Mouse (Mus musculus) hindbrain, postnatal 0 days (tissue): ENCODE results near the gene Kcnj10. TPM values are rescaled to one million over a fixed set of nuclear protein-coding genes. Genes with fewer than 3 reads are reported as not detected.

Experiments used
- ATAC-seq: fragments of 200-750 bp; cut with Nextera tagmentation; 2 replicates; pipeline ENCODE4 v1.8.0; 2017; ENCODE audit warnings: mild to moderate bottlenecking, moderate TSS enrichment, moderate library complexity
- DNase-seq: peaks from one replicate; pipeline ENCODE4 v3.0.0-alpha.2; 2015; ENCODE audit warnings: low spot score
- H3K27ac ChIP-seq: fragments of 300-500 bp; sonication (generic); 2 replicates; pipeline ENCODE4 v1.5.1; 2014; ENCODE audit warnings: mild to moderate bottlenecking
- H3K27me3 ChIP-seq: fragments of 300-500 bp; sonication (generic); 2 replicates; pipeline ENCODE4 v1.6.1; 2014; ENCODE audit warnings: low read length, mixed read lengths; ENCODE audit not compliant: insufficient read depth
- H3K36me3 ChIP-seq: fragments of 300-500 bp; sonication (generic); 2 replicates; pipeline ENCODE4 v1.6.1; 2014; ENCODE audit warnings: low read length, mixed read lengths; ENCODE audit not compliant: insufficient read depth
- H3K4me1 ChIP-seq: fragments of 300-500 bp; sonication (generic); 2 replicates; pipeline ENCODE4 v1.6.1; 2014; ENCODE audit warnings: antibody characterized with exemption, low read length, mixed read lengths; ENCODE audit not compliant: insufficient read depth
- H3K4me2 ChIP-seq: fragments of 300-500 bp; sonication (generic); 2 replicates; pipeline ENCODE4 v1.6.1; 2014; ENCODE audit warnings: low read depth, mild to moderate bottlenecking, low read length, moderate library complexity, mixed read lengths
- H3K4me3 ChIP-seq: fragments of 300-500 bp; sonication (generic); 2 replicates; pipeline ENCODE4 v1.5.1; 2014; ENCODE audit warnings: low read length
- H3K9ac ChIP-seq: fragments of 300-500 bp; sonication (generic); replicated peaks from 2 replicates; pipeline ENCODE4 v1.6.1; 2014; ENCODE audit warnings: mild to moderate bottlenecking, low read length, moderate library complexity, mixed read lengths
- H3K9me3 ChIP-seq: fragments of 300-500 bp; sonication (generic); 2 replicates; pipeline ENCODE4 v1.6.1; 2016; ENCODE audit warnings: low read length, mixed read lengths
- CTCF ChIP-seq: IDR thresholded peaks from 2 replicates; pipeline ENCODE4 v1.5.1; 2016; ENCODE audit warnings: antibody characterized with exemption, control low read depth, low read depth
- WGBS: fragments of 180-500 bp; shearing (Covaris S2); extraction: QIAGEN DNeasy Blood & Tissue Kit; methylation state at CpG from one replicate; pipeline ENCODE4 v1.1.7; 2014; 5-methylcytosine and 5-hydroxymethylcytosine counted together
- polyA plus RNA-seq: library from polyadenylated mRNA; unstranded; fragments of >200 nt; fragmentation: Nextera tagmentation; extraction: Ambion mirVana; gene quantifications from 2 replicates; pipeline ENCODE4 v1.2.1, GENCODE M21; 2015
- total RNA-seq: library from RNA; depleted of rRNA; stranded (reverse); fragments of >200 nt; gene quantifications from 2 replicates; pipeline ENCODE4 v1.2.3, GENCODE M21; 2014

Kcnj10 gene
- total and polyA plus RNA-seq, 2 experiments from 2014 or later, result 5.4 to 8.6 TPM

DNA sequence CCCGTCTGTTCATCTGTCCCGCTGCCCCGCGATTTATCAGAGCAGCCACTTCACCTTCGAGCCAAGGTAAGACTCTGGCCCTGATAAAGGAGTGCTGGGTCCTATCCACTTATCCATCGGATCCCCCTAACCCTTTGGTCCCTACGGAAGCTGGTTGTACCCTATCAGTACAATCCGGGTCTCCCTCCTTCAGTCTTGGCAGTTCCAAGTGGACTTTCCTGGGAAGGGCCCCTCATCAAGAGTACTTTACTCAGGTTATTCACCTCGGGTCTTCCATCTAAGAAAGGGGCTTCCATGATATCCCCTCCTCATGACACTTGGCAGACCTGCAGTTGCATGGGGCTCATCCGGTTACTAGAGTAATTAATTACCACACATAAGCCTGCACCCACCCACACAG is 376 bp downstream of the Kcnj10 start:
- H3K4me1 ChIP-seq, result peaks cover 12% of the 10 kb centered on the region
- no peak for ATAC-seq
- no peak for TF ChIP-seq CTCF
- H3K27ac ChIP-seq, result peak overlapping the region; percentile 79
- H3K4me3 ChIP-seq, result peak overlapping the region; percentile 37
- peak overlapping the region; percentile 46 for H3K9ac ChIP-seq
- peak overlapping the region; percentile 63 for H3K4me2 ChIP-seq
- peaks cover 6% of the 10 kb centered on the region; the same call in 1 of the 2 replicates for H3K27me3 ChIP-seq
- DNase-seq, result no peak
- H3K9me3 ChIP-seq, result no peaks in the 10 kb centered on the region
- 16% methylated on average over 10 of the region's 10 CpGs for WGBS
- no peaks in the 10 kb centered on the region for H3K36me3 ChIP-seq

DNA sequence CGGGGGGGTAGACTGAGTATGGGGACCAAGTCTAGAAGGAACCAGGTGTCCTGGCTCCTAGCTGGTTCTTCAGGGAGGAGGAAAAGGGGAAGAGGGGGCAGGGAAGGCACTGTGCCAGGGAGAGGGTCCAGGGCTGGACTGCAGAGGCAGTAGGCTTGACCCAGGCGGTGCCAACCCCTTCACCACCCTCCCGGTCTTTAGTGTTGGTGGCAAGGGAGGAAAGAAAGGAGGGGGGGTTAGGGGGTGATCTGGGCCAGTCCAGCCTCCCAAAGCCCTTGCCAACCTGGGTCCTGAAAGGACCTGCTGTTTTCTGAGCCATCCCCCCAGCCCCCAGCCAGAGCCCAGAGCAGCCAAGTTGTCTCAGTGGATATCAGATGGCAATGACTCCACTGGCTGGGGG is 1.7 kb downstream of the Kcnj10 start:
- ATAC-seq (peak; percentile 87), DNase-seq (peak; percentile 84)
- Histone ChIP-seq H3K9me3 (no peaks in the 10 kb centered on the region), H3K9ac (peak overlapping the region; percentile 28; the same call in 1 of the 2 replicates), H3K4me1 (peaks cover 12% of the 10 kb centered on the region), H3K27me3 (peaks cover 6% of the 10 kb centered on the region; the same call in 1 of the 2 replicates), H3K4me2 (peak overlapping the region; percentile 63), H3K36me3 (no peaks in the 10 kb centered on the region), H3K4me3 (peak overlapping the region; percentile 37), H3K27ac (peak overlapping the region; percentile 79)
- WGBS, result 61% methylated on average over 3 of the region's 3 CpGs
- no peak for TF ChIP-seq CTCF

DNA sequence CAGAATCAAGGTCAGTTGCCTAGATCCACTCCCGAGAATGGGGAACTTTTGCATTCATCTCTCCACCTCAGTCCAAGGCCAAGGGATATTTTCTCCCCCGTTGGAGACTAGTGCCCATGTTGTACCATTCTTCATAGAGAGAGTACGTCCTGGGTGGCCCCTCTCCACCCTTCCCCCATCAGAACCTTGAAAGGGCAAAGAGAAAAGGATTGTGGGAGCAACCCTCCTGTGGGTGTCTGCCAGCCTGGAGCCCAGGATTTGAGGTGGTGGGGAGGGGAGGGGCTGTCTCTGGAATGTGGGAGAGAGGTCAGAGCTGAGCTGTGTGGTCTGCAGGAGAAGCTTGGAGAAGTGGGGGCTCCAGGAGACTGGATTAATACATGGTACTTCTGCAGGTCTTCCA is 2.9 kb downstream of the Kcnj10 start:
- DNase-seq (peak; percentile 45), ATAC-seq (peak; percentile 11)
- Histone ChIP-seq H3K4me3 (no peak overlapping the region), H3K4me2 (peak overlapping the region; percentile 63; the same call in 1 of the 2 replicates), H3K9me3 (no peaks in the 10 kb centered on the region), H3K9ac (no peak overlapping the region), H3K4me1 (peaks cover 12% of the 10 kb centered on the region), H3K36me3 (no peaks in the 10 kb centered on the region), H3K27me3 (peaks cover 6% of the 10 kb centered on the region; the same call in 1 of the 2 replicates), H3K27ac (peak overlapping the region; percentile 79)
- TF ChIP-seq CTCF, result no peak
- 44% methylated on average over 3 of the region's 3 CpGs for WGBS

DNA sequence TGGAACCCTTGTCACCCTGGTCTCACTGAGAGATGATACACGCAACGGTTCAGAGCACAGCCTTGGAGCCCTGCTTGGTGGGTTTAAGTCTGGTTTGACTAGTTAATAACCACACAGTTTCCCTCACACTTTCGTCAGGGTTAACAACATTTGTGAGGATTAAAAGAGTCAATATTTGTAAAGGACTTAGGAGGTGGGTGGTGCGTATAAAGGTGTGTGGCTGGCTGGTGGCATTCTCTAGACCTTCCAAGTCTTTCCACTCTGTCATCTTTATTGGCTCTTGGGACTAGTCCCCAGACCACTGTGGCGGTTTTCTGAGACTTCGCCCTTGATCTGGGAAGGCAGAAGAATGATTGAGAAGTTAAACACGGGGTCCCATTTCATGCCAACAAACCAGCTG is 3.8 kb downstream of the Kcnj10 start:
- Histone ChIP-seq H3K36me3 (no peaks in the 10 kb centered on the region), H3K27me3 (peaks cover 6% of the 10 kb centered on the region; the same call in 1 of the 2 replicates), H3K4me2 (0 out of 2 replicates have a peak overlapping the region, but pooled peaks have one; percentile 8), H3K4me1 (peaks cover 12% of the 10 kb centered on the region), H3K4me3 (no peak overlapping the region), H3K9me3 (no peaks in the 10 kb centered on the region), H3K27ac (peak overlapping the region; percentile 79; the same call in 1 of the 2 replicates), H3K9ac (no peak overlapping the region)
- TF ChIP-seq CTCF, result no peak
- ATAC-seq (no peak), DNase-seq (no peak)
- WGBS, result 74% methylated on average over 7 of the region's 7 CpGs

DNA sequence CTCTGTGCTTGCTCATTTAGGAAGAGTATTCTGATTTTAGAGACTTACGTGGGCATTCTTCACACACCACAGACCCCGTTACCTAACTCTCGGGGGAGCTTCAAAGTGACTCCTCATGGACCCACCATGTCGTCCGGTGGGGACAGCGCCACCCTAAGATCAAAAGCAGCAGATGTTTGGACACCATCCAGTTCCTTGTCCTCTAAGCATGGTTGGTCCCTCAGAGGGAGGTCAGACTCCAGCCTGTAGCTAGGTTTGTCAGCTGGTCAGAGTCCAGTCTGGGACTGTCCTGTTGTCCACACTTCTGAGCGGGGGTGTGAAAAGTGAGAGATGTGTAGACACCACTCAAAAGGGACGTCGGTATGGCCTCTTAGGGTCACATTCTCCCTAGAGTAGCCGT is 5.7 kb downstream of the Kcnj10 start:
- H3K4me2 ChIP-seq, result no peak overlapping the region
- H3K36me3 ChIP-seq, result no peaks in the 10 kb centered on the region
- DNase-seq (peak; percentile 39), ATAC-seq (no peak)
- WGBS, result 69% methylated on average over 10 of the region's 10 CpGs
- peak overlapping the region; percentile 82; the same call in 1 of the 2 replicates for H3K27ac ChIP-seq
- no peaks in the 10 kb centered on the region for H3K9me3 ChIP-seq
- no peak overlapping the region for H3K9ac ChIP-seq
- H3K4me3 ChIP-seq, result no peak overlapping the region
- TF ChIP-seq CTCF, result no peak
- H3K4me1 ChIP-seq, result peaks cover 9% of the 10 kb centered on the region
- H3K27me3 ChIP-seq, result no peaks in the 10 kb centered on the region

DNA sequence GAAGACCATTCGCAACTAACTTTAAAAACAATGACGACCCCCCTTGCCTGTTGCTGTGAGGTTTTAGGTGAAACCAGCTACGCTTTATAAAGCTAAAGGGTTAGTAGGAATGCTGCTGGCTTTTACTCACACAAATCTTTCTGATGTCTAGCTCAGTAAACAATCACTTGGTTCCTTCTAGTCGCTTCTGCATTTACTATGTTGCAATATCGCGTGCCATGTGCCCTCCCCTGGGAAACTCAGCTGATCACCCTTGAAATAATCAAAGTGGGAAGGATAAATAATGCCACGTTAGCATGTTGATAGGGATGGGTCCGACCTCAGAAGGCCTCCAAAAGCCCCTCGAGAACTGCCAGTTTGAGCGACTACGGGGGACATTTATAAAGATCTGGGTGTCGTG is 6.4 kb downstream of the Kcnj10 start:
- Histone ChIP-seq H3K4me3 (no peak overlapping the region), H3K27me3 (no peaks in the 10 kb centered on the region), H3K27ac (peak overlapping the region; percentile 82; the same call in 1 of the 2 replicates), H3K9ac (no peak overlapping the region), H3K4me2 (no peak overlapping the region), H3K9me3 (no peaks in the 10 kb centered on the region), H3K36me3 (no peaks in the 10 kb centered on the region), H3K4me1 (peaks cover 9% of the 10 kb centered on the region)
- WGBS, result 86% methylated on average over 12 of the region's 12 CpGs
- TF ChIP-seq CTCF, result no peak
- no peak for ATAC-seq
- DNase-seq, result no peak

DNA sequence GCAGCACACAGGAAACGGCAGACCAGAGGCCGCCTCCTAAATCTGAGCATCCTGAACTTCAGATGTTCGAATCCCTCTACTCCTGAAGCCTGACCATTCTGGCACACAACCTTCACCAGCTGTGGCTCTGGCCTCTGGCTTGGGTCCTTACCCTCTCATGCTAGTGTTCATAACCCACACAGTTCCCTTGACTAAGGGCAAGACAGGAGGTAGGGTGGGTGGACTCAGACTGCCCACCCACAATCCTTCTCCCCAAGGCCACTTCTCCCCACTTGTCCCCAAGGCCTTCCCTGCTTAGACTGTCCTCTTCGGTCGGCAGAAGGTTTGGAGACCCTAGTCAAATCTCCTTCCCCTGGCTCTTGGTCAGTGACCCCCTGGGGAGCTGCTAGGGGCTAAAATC is 8.5 kb downstream of the Kcnj10 start:
- no peaks in the 10 kb centered on the region for H3K27me3 ChIP-seq
- H3K36me3 ChIP-seq, result no peaks in the 10 kb centered on the region
- H3K9ac ChIP-seq, result no peak overlapping the region
- no peak for TF ChIP-seq CTCF
- no peak overlapping the region for H3K4me2 ChIP-seq
- H3K27ac ChIP-seq, result peak overlapping the region; percentile 82
- 29% methylated on average over 5 of the region's 5 CpGs for WGBS
- H3K4me3 ChIP-seq, result no peak overlapping the region
- peaks cover 9% of the 10 kb centered on the region for H3K4me1 ChIP-seq
- ATAC-seq (peak; percentile 22; the same call in 1 of the 2 replicates), DNase-seq (no peak)
- H3K9me3 ChIP-seq, result no peaks in the 10 kb centered on the region
